Mouse (Mus musculus) liver, adult 2 months (tissue): ENCODE data around the gene Spred2. TPM values are rescaled to one million over a fixed set of nuclear protein-coding genes. Genes with fewer than 3 reads are reported as not detected.

ENCODE experiments used
- DNase-seq: peaks from one replicate; pipeline ENCODE4 v3.0.0-alpha.2; 2011; ENCODE audit warnings: low read depth, low spot score; ENCODE audit errors: extremely low read depth
- H3K27ac ChIP-seq: fragments of 200-500 bp; replicated peaks from 2 replicates; pipeline ENCODE4 v1.5.1; 2012; ENCODE audit warnings: low read depth, mild to moderate bottlenecking, control low read depth, inconsistent platforms, low read length; ENCODE audit not compliant: insufficient read depth
- H3K27me3 ChIP-seq: fragments of 200-500 bp; 2 replicates; pipeline ENCODE4 v1.6.1; 2012; ENCODE audit warnings: mild to moderate bottlenecking, moderate library complexity, low read length, inconsistent platforms; ENCODE audit not compliant: control insufficient read depth, insufficient read depth
- H3K36me3 ChIP-seq: fragments of 200-500 bp; 2 replicates; pipeline ENCODE4 v1.6.1; 2012; ENCODE audit warnings: low read length, inconsistent platforms; ENCODE audit not compliant: control insufficient read depth, insufficient read depth
- H3K4me1 ChIP-seq: fragments of 200-500 bp; 2 replicates; pipeline ENCODE4 v1.6.1; 2011; ENCODE audit warnings: low read length; ENCODE audit not compliant: control insufficient read depth, insufficient read depth
- H3K4me3 ChIP-seq: fragments of 200-500 bp; 2 replicates; pipeline ENCODE4 v1.5.1; 2011; ENCODE audit warnings: low read depth, mild to moderate bottlenecking, control low read depth, low read length, moderate library complexity; ENCODE audit not compliant: insufficient read depth
- H3K79me2 ChIP-seq: fragments of 200-500 bp; 2 replicates; pipeline ENCODE4 v1.6.1; 2012; ENCODE audit warnings: inconsistent platforms, mild to moderate bottlenecking, low read length, moderate library complexity; ENCODE audit not compliant: control insufficient read depth, insufficient read depth
- H3K9ac ChIP-seq: fragments of 200-500 bp; 2 replicates; pipeline ENCODE4 v1.6.1; 2012; ENCODE audit warnings: low read depth, mild to moderate bottlenecking, control low read depth, inconsistent platforms, low read length
- CTCF ChIP-seq: fragments of 200-500 bp; IDR thresholded peaks from 2 replicates; pipeline ENCODE4 v1.5.1; 2011; ENCODE audit warnings: low read depth, low read length, control low read depth
- POLR2A ChIP-seq: fragments of 200-500 bp; IDR thresholded peaks from 2 replicates; pipeline ENCODE4 v1.6.1; 2011; ENCODE audit warnings: low read length, control low read depth; ENCODE audit not compliant: insufficient read depth; ENCODE audit errors: extremely low read depth
- WGBS: fragments of 180-500 bp; shearing (Covaris S2); methylation state at CpG from one replicate; pipeline ENCODE4 v1.1.7; 2018; 5-methylcytosine and 5-hydroxymethylcytosine counted together
- polyA plus RNA-seq: library from polyadenylated mRNA; depleted of rRNA; stranded (reverse); fragments of >200 nt; gene quantifications from 2 replicates; pipeline ENCODE4 v1.2.3, GENCODE M21; 2012
- total RNA-seq: library from RNA; depleted of rRNA; stranded (reverse); fragments of >200 nt; gene quantifications from 2 replicates; pipeline ENCODE4 v1.2.3, GENCODE M21; 2014

The Spred2 gene
- total and polyA plus RNA-seq, 2 experiments, result 3.1 to 5.2 TPM

DNA sequence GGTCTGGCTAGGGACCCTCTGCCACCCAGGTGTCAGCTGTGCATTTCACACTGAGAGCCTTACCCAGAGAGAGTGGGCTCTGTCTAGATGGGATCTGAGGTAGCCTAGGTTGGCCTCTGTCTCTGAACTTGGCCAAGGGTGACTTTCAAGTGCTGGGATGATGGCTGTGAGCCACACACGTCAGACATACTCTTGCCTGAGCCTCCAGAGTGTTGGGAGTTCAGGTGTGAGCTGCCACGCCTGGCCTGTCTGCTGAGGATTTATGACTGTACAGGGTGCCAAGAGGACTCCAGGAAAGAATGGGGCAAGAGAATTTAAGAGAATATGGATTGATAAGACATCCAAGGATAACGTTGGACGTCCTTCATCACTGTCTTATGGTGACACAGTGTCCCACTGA is 17.8 kb downstream of the Spred2 start:
- Histone ChIP-seq H3K79me2 (peaks cover 67% of the 10 kb centered on the region), H3K27ac (no peak overlapping the region), H3K27me3 (no peaks in the 10 kb centered on the region), H3K4me3 (no peak overlapping the region), H3K4me1 (peaks cover 18% of the 10 kb centered on the region), H3K9ac (no peak overlapping the region), H3K36me3 (no peaks in the 10 kb centered on the region)
- DNase-seq, result no peak
- TF ChIP-seq POLR2A, result no peak
- no peak for TF ChIP-seq CTCF
- WGBS, result 87% methylated on average over 4 of the region's 4 CpGs

DNA sequence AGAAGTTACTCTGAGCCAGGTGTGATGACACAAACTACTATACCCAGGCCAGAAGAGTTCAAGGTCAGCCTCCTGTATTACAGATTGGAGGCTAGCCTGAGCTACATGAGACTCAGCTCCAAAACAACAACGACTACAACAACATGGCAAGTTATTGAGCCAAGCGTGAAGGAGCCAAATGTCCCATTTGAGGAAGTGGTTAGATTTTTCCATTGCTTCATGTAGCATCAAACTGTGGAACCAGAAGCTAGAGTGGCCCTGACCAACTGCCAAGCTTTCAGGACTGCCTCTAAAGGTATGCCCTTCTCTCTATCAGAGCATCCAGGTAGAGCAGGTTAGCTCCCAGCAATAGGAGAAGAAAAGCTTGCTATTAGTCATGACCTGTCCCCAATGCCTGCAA is 19.6 kb downstream of the Spred2 start:
- no peaks in the 10 kb centered on the region for H3K36me3 ChIP-seq
- peaks cover 69% of the 10 kb centered on the region for H3K79me2 ChIP-seq
- no peak overlapping the region for H3K27ac ChIP-seq
- H3K9ac ChIP-seq, result no peak overlapping the region
- WGBS, result 88% methylated on average over 2 of the region's 2 CpGs
- TF ChIP-seq CTCF (no peak), POLR2A (no peak)
- H3K4me3 ChIP-seq, result no peak overlapping the region
- H3K27me3 ChIP-seq, result no peaks in the 10 kb centered on the region
- H3K4me1 ChIP-seq, result peaks cover 18% of the 10 kb centered on the region
- no peak for DNase-seq

DNA sequence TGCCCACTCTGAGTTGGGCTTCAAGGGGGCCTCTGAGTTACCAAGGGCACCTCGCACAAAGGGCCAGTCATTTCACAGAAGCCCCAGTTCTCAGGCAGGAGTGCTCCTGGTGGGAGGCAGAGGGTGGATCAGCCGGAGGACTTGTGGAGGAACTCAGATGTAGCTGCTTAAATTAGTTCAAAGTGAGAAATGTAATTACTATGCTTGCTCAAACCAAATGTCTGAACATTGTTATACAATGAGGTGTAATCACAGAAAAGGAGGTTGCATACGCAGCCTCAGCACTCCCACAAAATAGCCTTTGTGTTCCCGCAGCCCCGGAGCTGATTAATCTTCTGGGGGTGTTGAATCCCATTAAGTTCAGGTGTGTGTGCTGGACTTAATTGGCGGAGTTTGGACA is 20.5 kb downstream of the Spred2 start:
- TF ChIP-seq POLR2A, result no peak
- H3K9ac ChIP-seq, result no peak overlapping the region
- H3K27ac ChIP-seq, result no peak overlapping the region
- peaks cover 64% of the 10 kb centered on the region; the same call in 1 of the 2 replicates for H3K79me2 ChIP-seq
- H3K4me1 ChIP-seq, result peaks cover 12% of the 10 kb centered on the region
- DNase-seq, result no peak
- H3K27me3 ChIP-seq, result no peaks in the 10 kb centered on the region
- H3K4me3 ChIP-seq, result no peak overlapping the region
- 95% methylated on average over 6 of the region's 6 CpGs for WGBS
- H3K36me3 ChIP-seq, result no peaks in the 10 kb centered on the region

DNA sequence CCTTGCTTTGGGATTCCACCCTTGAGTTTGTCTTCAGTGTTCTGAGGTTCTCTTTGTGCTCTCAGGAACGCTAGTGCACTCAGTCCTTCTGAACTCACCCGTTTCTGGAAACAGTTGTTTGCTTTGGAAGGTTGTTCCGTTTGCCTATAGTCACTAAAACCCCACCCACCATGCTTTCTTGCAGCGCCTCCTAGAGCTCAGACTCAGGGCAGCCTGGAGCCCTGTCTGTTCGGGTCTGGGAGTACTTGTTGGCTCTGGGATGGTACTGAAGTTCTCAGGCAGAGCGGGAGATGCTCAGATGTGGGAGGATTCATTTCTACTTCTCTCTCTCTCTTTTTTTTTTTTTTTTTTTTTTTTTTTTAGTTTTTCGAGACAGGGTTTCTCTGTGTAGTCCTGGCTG is 22.5 kb downstream of the Spred2 start:
- H3K36me3 ChIP-seq, result no peaks in the 10 kb centered on the region
- no peaks in the 10 kb centered on the region for H3K27me3 ChIP-seq
- H3K79me2 ChIP-seq, result peaks cover 62% of the 10 kb centered on the region; the same call in 1 of the 2 replicates
- H3K4me3 ChIP-seq, result no peak overlapping the region
- WGBS, result 76% methylated on average over 6 of the region's 7 CpGs
- H3K4me1 ChIP-seq, result peaks cover 3% of the 10 kb centered on the region
- TF ChIP-seq CTCF (no peak), POLR2A (no peak)
- no peak for DNase-seq
- no peak overlapping the region for H3K9ac ChIP-seq
- no peak overlapping the region for H3K27ac ChIP-seq

DNA sequence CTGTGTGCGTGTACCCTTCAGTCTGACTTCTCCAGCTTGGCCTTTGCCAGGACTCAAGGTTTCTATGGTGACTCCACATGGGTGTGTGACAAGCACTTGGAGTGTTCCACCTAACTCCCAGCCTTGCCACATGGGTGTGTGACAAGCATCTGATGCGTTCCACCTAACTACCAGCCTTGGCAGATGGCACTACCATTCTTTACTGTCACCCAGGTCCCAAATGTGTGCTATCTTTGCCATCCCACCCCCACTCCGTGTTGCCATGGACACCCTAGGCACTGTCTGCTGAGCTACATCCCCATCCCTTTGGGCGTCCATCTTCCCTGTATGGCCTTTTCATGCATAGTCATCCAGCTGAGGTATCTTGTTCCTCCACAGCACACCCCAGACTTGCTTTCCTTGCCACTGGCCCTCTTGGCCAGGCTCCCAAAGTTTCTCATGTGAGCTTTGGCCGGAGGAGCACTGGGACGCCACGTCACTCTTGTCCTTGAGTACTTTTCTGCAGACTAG is 23.5 kb downstream of the Spred2 start:
- H3K79me2 ChIP-seq, result peaks cover 54% of the 10 kb centered on the region; the same call in 1 of the 2 replicates
- no peaks in the 10 kb centered on the region for H3K27me3 ChIP-seq
- H3K36me3 ChIP-seq, result no peaks in the 10 kb centered on the region
- 67% methylated on average over 7 of the region's 7 CpGs for WGBS
- no peak overlapping the region for H3K9ac ChIP-seq
- DNase-seq, result no peak
- no peak overlapping the region for H3K27ac ChIP-seq
- TF ChIP-seq POLR2A (no peak), CTCF (no peak)
- H3K4me1 ChIP-seq, result peaks cover 3% of the 10 kb centered on the region
- H3K4me3 ChIP-seq, result no peak overlapping the region

DNA sequence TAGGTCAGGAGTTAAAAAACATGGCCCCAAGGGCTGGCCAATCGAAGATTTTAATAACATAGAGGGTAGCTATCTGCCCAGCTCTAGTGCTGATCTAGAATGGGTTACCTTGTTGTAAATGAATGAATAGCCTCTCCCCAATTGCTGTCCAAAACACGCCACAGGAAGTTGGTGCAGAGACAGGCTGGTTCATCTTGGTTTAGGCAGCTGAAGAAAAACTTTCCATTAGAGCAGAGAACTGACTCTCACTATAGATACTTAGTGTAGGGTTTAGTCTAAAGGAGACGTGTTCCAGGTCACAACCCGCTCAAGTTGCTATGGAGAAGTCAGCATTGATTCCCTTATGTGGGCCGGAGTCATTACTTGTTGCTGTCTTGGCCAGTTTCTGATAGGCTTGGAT is 25.6 kb downstream of the Spred2 start:
- Histone ChIP-seq H3K4me3 (no peak overlapping the region), H3K9ac (no peak overlapping the region), H3K36me3 (no peaks in the 10 kb centered on the region), H3K27ac (no peak overlapping the region), H3K79me2 (peaks cover 44% of the 10 kb centered on the region; the same call in 1 of the 2 replicates), H3K27me3 (no peaks in the 10 kb centered on the region), H3K4me1 (peaks cover 5% of the 10 kb centered on the region)
- DNase-seq, result no peak
- TF ChIP-seq POLR2A (no peak), CTCF (no peak)
- 89% methylated on average over 5 of the region's 5 CpGs for WGBS
